Mouse (Mus musculus): ENCODE measurements around the gene Runx2. TPM values are rescaled to one million over a fixed set of nuclear protein-coding genes. Genes with fewer than 3 reads are reported as not detected.

Runx2 gene
- polyA plus RNA-seq, 1 experiment = not detected

DNA sequence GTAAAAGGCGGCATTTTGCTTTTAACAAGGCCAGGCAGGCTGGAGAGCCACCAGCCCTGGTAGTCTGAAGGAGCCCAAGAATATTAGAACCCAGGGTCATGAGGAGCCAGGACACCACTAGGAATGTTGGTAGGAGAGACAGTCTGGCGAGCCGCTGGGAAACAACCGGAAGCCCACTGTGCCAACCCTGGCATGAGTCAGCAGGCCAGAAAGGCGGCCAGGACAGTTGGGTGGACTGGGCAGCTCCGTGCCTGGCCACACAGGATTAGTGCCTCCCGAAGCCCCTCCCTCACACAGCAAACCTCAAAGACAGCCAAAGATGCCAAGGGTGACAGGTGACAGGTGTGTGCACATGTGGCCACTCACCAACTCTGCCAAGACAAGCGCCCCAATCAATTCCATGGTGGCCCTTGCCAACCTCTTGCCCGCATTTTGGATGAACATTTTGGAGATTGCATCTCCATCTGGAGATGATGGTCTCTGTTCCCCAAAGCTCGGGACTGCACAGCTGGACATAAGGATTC is 309.7 kb downstream of the Runx2 start:
- Histone ChIP-seq H3K27ac (ENCODE audit: insufficient read depth, low read depth, low read length) (no peak overlapping the region), H3K4me1 (ENCODE audit: control insufficient read depth, insufficient read depth, low read length) (peaks cover 32% of the 10 kb centered on the region), H3K4me3 (ENCODE audit: insufficient read depth, low read depth, low read length) (no peak overlapping the region)
- WGBS = 81% methylated on average over 10 of the region's 10 CpGs
- TF ChIP-seq CTCF (IDR thresholded peaks at IDR 0.05; ENCODE audit: insufficient read depth, low read depth, low read length) (no peak), POLR2A (IDR thresholded peaks at IDR 0.05; ENCODE audit: insufficient read depth, low read depth, low read length) (no peak)

DNA sequence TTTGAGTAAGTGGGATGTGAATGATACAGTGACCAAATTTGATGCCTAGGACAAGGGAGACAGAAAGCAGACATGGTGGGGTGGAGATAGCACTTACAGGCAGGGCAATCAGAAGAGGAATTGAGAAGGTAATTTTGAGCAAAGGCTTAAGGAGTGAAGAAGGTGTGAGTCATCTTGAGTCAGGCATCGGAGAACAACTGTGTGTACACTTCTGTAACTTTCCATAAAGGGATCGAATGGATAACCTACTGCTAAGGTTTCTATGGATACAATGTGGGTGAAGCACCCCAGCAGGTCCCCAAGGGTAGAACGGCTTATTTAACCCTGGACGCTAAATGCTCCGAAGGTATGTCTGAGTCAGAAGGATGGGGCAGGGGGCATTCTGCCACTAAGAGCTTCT is 312.4 kb downstream of the Runx2 start:
- Histone ChIP-seq H3K4me1 (ENCODE audit: control insufficient read depth, insufficient read depth, low read length) (peaks cover 28% of the 10 kb centered on the region), H3K27ac (ENCODE audit: insufficient read depth, low read depth, low read length) (peak overlapping the region; percentile 63), H3K4me3 (ENCODE audit: insufficient read depth, low read depth, low read length) (no peak overlapping the region)
- WGBS = 43% methylated on average over 5 of the region's 5 CpGs
- TF ChIP-seq CTCF (IDR thresholded peaks at IDR 0.05; ENCODE audit: insufficient read depth, low read depth, low read length) = no peak

DNA sequence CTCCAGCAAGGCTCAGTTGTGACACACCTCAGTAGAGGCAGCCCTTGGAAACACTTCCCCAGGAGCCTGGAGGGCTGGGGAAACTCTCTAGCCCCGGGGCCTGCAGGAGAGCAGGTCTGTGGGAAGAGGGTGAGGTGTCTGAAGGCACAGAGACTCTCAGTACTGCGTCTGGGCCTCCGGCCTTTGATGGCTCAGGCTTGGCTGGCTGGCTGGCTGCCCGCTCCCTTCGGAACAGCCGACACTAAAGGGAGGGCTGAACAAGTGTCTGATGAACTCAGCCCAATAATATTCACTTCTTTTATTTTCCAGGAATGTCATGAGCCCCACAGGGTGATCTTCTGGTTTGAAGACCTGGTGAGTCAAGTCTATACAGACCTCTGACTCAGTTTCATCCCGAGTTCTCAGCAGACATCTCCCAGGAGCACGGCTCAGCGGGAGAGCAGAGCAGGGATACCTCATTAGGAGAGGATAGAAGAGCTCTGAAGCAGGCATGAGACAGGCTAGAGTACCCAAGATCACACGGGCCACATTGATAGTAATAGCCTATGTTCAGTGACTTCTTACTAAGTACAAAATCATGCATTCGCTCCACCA is 314.2 kb downstream of the Runx2 start:
- 40% methylated on average over 11 of the region's 11 CpGs for WGBS
- Histone ChIP-seq H3K27ac (ENCODE audit: insufficient read depth, low read depth, low read length) (peak overlapping the region; percentile 41; the same call in 1 of the 2 replicates), H3K4me3 (ENCODE audit: insufficient read depth, low read depth, low read length) (no peak overlapping the region), H3K4me1 (ENCODE audit: control insufficient read depth, insufficient read depth, low read length) (peaks cover 19% of the 10 kb centered on the region)
- TF ChIP-seq POLR2A (IDR thresholded peaks at IDR 0.05; ENCODE audit: insufficient read depth, low read depth, low read length) = no peak
- TF ChIP-seq CTCF (IDR thresholded peaks at IDR 0.05; ENCODE audit: insufficient read depth, low read depth, low read length) = no peak

DNA sequence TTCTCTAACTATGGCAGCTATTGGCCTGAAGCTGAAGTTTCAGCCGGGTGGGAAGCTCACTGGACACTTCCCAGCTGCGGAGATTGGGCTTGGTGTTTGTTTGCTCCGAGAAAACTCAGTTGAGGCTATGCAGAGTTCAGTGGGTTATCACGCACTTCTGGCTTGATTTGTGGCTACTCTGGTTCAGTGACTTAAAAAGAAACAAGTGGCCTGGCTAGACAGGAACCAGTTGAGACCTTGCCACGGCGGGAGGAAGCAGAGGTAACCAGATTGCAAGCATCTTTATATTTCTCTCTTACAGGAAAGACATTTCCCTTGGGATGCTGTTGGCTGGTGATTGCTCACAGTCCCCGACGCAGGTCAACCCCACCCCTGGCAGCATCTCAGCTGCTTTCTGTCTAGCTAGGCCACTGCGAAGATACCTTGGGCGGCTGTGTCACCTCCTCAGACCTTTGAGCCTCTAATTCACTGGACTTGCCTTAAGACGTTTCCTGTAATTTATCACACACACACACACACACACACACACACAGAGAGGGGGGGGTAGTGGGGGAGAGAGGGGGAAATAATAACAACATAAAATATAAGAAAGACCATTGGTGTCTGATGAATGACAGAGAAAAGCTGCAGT is 324.3 kb downstream of the Runx2 start:
- Histone ChIP-seq H3K27ac (ENCODE audit: insufficient read depth, low read depth, low read length) (no peak overlapping the region), H3K4me3 (ENCODE audit: insufficient read depth, low read depth, low read length) (no peak overlapping the region), H3K4me1 (ENCODE audit: control insufficient read depth, insufficient read depth, low read length) (no peaks in the 10 kb centered on the region)
- WGBS = 79% methylated on average over 11 of the region's 11 CpGs
- TF ChIP-seq CTCF (IDR thresholded peaks at IDR 0.05; ENCODE audit: insufficient read depth, low read depth, low read length) = no peak

DNA sequence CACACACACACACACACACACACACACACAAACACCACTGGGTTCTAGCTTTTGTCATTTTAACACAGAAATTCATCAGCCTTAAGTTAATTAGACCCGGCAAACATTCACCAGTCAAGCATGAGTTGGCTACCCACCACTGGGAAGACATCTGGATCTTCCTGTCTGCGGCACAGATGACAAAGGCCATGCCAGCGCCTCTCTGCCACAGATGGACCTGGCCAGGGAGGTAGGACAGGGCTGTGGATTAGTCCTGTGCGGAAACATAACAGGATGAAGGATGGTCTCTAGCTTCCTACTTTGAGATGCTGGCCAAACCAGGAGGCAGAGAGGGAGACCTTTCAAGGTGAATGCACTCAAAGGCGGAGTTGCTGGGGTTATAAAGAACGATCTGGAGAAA is 325.3 kb downstream of the Runx2 start:
- TF ChIP-seq CTCF (IDR thresholded peaks at IDR 0.05; ENCODE audit: insufficient read depth, low read depth, low read length) (no peak), POLR2A (IDR thresholded peaks at IDR 0.05; ENCODE audit: insufficient read depth, low read depth, low read length) (no peak)
- Histone ChIP-seq H3K27ac (ENCODE audit: insufficient read depth, low read depth, low read length) (no peak overlapping the region), H3K4me1 (ENCODE audit: control insufficient read depth, insufficient read depth, low read length) (no peaks in the 10 kb centered on the region), H3K4me3 (ENCODE audit: insufficient read depth, low read depth, low read length) (no peak overlapping the region)
- WGBS = 85% methylated on average over 6 of the region's 6 CpGs

DNA sequence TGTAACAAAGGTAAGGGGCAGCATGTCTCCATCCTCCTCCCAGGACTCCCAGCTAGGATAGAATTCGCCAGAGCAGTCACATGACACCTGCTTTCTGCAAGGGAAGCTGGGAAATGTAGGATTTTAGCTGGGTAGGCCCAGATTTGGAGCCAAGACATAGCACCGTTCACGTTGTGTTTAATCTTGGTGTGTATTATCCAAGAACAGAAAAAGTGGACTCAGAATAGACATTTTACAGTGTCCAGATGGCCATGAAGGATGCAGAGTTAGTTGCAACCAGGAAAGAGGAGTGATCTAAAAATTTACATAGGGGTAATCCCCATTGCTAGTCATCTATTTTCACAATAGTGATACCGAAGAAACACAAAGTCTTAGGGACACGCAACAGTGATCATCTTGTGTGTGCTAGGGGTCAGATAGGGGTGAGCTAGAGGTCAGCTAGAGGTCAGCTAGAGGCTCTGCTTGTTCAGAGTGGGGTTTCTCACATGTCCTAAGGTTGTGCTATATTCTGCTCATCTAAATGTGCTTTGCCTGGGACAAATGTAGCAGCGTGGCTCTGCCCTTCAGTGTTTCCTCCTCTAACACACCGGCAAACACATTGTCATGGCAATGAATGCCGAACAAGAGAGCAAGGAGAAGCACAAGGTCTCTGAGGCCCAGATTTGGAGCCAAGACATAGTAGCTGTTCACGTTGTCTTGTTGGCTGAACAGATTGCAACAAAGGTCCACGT is 326.9 kb downstream of the Runx2 start:
- no peak for TF ChIP-seq POLR2A (IDR thresholded peaks at IDR 0.05; ENCODE audit: insufficient read depth, low read depth, low read length)
- TF ChIP-seq CTCF (IDR thresholded peaks at IDR 0.05; ENCODE audit: insufficient read depth, low read depth, low read length) = no peak
- no peaks in the 10 kb centered on the region for H3K4me1 ChIP-seq (ENCODE audit: control insufficient read depth, insufficient read depth, low read length)
- no peak overlapping the region for H3K27ac ChIP-seq (ENCODE audit: insufficient read depth, low read depth, low read length)
- WGBS = 88% methylated on average over 10 of the region's 10 CpGs
- H3K4me3 ChIP-seq (ENCODE audit: insufficient read depth, low read depth, low read length) = no peak overlapping the region

DNA sequence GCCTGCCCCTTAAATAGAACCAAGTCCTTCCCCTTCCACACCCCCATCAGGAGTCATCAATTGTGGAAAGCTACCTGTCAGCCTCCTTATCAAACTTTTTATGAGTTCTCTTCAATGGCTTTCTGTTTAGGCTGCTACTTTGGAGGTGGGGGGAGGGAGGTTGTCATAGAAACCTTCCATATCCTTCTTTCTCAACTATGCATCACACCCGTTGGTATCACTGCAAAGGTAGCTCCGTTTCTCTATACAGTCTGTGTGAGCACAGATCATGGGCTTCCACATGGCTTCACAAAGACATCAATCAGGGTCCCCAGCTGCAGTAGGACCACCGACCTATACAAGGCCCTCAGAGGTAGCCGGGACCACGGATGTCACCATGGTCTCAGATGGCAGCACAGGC is 329.3 kb downstream of the Runx2 start:
- Histone ChIP-seq H3K4me1 (ENCODE audit: control insufficient read depth, insufficient read depth, low read length) (no peaks in the 10 kb centered on the region), H3K4me3 (ENCODE audit: insufficient read depth, low read depth, low read length) (no peak overlapping the region), H3K27ac (ENCODE audit: insufficient read depth, low read depth, low read length) (no peak overlapping the region)
- WGBS = 77% methylated on average over 5 of the region's 5 CpGs
- TF ChIP-seq CTCF (IDR thresholded peaks at IDR 0.05; ENCODE audit: insufficient read depth, low read depth, low read length) (no peak), POLR2A (IDR thresholded peaks at IDR 0.05; ENCODE audit: insufficient read depth, low read depth, low read length) (no peak)

DNA sequence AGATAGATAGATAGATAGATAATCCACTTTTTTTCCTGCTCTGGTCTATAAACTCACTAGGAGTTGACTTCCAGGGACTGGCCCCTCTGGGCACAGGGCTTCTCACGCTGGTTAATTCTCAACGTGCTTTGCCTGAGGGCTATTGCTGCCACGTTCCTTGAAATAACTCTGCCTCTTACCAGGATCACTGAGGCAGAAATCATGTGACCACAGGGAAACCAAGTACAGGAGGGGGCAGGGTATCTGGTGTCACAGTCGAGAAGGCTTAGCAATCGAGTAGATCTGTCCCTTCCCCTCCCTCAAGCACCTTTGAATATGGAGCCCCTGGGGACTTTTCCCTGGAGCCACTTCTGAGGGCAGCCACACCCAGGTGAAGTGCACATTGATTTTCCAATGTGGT is 334.7 kb downstream of the Runx2 start:
- no peak overlapping the region for H3K27ac ChIP-seq (ENCODE audit: insufficient read depth, low read depth, low read length)
- 59% methylated on average over 5 of the region's 5 CpGs for WGBS
- no peak for TF ChIP-seq POLR2A (IDR thresholded peaks at IDR 0.05; ENCODE audit: insufficient read depth, low read depth, low read length)
- no peak for TF ChIP-seq CTCF (IDR thresholded peaks at IDR 0.05; ENCODE audit: insufficient read depth, low read depth, low read length)
- H3K4me1 ChIP-seq (ENCODE audit: control insufficient read depth, insufficient read depth, low read length) = no peaks in the 10 kb centered on the region
- H3K4me3 ChIP-seq (ENCODE audit: insufficient read depth, low read depth, low read length) = no peak overlapping the region

DNA sequence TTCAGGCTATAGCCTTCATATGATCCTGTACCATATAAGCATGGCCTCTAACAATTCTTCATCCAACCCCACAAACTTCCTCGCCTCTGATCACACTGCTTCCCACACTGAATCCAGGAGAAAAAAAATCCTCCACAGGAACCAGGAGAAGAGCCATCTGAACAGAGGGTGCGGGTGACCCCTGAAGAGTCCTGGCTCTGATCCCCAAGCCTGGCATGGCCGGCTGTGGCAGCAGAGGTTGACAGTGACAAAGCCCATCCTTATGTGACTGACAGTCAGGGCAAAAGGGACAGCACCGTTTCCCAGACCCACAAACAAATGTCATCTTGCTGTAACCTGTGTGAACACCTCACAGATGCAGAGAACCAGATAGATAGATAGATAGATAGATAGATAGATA is 335.1 kb downstream of the Runx2 start:
- H3K4me1 ChIP-seq (ENCODE audit: control insufficient read depth, insufficient read depth, low read length) = no peaks in the 10 kb centered on the region

More for the DNA sequence above, 335.1 kb downstream of the Runx2 start:
- Histone ChIP-seq H3K4me3 (ENCODE audit: insufficient read depth, low read depth, low read length) (no peak overlapping the region), H3K27ac (ENCODE audit: insufficient read depth, low read depth, low read length) (no peak overlapping the region)
- no peak for TF ChIP-seq CTCF (IDR thresholded peaks at IDR 0.05; ENCODE audit: insufficient read depth, low read depth, low read length)
- no peak for TF ChIP-seq POLR2A (IDR thresholded peaks at IDR 0.05; ENCODE audit: insufficient read depth, low read depth, low read length)
- WGBS = 85% methylated on average over 4 of the region's 4 CpGs

Measured in olfactory bulb, adult 2 months (tissue).